Mouse (Mus musculus): ENCODE data around the gene Dnm3. TPM values are rescaled to one million over a fixed set of nuclear protein-coding genes. Genes with fewer than 3 reads are reported as not detected.
A peak's percentile ranks its signal among the peaks of the same experiment; 100 is the strongest.

Gene Dnm3
- polyA plus RNA-seq, 1 experiment from 2014 or later = 2.8 TPM

GRCm38 (mm10) chr1:162253971-162254641 lies 223.7 kb downstream of the Dnm3 start:
- H3K27me3 ChIP-seq (ENCODE audit: control insufficient read depth, insufficient read depth, low read depth, low read length) = no peaks in the 10 kb centered on the region
- no peak overlapping the region for H3K9ac ChIP-seq (ENCODE audit: low read length)
- no peak overlapping the region for H3K4me3 ChIP-seq (ENCODE audit: low read length)
- no peak for ATAC-seq (ENCODE audit: low read depth)
- no peak overlapping the region for H3K27ac ChIP-seq (ENCODE audit: low read length)
- peaks cover 2% of the 10 kb centered on the region; the same call in 1 of the 2 replicates for H3K4me1 ChIP-seq (replicated peaks; ENCODE audit: control insufficient read depth, insufficient read depth, low read length)
- H3K36me3 ChIP-seq (ENCODE audit: control insufficient read depth, insufficient read depth, low read length) = no peaks in the 10 kb centered on the region
- WGBS = 54% methylated on average over 8 of the region's 8 CpGs
- no peaks in the 10 kb centered on the region for H3K9me3 ChIP-seq (ENCODE audit: control insufficient read depth, low read length)
- no peak overlapping the region for H3K4me2 ChIP-seq (ENCODE audit: low read depth, low read length)

- H3K27me3 ChIP-seq (ENCODE audit: control insufficient read depth, insufficient read depth, low read depth, low read length) = no peaks in the 10 kb centered on the region
- ATAC-seq (ENCODE audit: low read depth) = no peak
- H3K4me3 ChIP-seq (ENCODE audit: low read length) = no peak overlapping the region
- H3K4me2 ChIP-seq (ENCODE audit: low read depth, low read length) = no peak overlapping the region
- no peak overlapping the region for H3K9ac ChIP-seq (ENCODE audit: low read length)
- no peaks in the 10 kb centered on the region for H3K9me3 ChIP-seq (ENCODE audit: control insufficient read depth, low read length)
- H3K4me1 ChIP-seq (replicated peaks; ENCODE audit: control insufficient read depth, insufficient read depth, low read length) = peaks cover 2% of the 10 kb centered on the region; the same call in 1 of the 2 replicates
- no peaks in the 10 kb centered on the region for H3K36me3 ChIP-seq (ENCODE audit: control insufficient read depth, insufficient read depth, low read length)
- no peak overlapping the region for H3K27ac ChIP-seq (ENCODE audit: low read length)
- 50% methylated on average over 2 of the region's 2 CpGs for WGBS
Observed at GRCm38 (mm10) chr1:162252869-162253268, 225.0 kb downstream of the Dnm3 start.

DNA sequence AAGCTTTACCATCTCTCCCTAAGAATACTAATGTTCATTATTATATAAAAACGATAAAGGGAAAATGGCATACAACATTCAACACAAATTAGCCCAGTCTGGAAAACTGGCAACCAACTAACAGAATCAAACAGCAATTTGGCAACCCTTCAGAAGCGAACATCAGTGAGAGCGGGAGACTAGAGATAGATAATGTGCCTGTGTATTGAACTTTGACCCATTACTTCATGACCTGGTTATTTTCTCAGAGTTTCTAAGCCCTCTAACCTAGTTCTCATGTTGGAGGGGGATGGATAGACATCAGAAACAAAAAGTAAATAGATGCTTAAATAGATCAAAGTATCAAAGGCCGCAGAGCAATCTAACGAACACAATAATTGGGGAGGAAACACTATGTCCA lies 230.6 kb downstream of the Dnm3 start:
- WGBS = 67% methylated on average over 5 of the region's 5 CpGs
- H3K27me3 ChIP-seq (ENCODE audit: control insufficient read depth, insufficient read depth, low read depth, low read length) = no peaks in the 10 kb centered on the region
- no peak overlapping the region for H3K27ac ChIP-seq (ENCODE audit: low read length)
- no peak overlapping the region for H3K4me2 ChIP-seq (ENCODE audit: low read depth, low read length)
- no peak overlapping the region for H3K9ac ChIP-seq (ENCODE audit: low read length)
- H3K9me3 ChIP-seq (ENCODE audit: control insufficient read depth, low read length) = no peaks in the 10 kb centered on the region
- H3K4me3 ChIP-seq (ENCODE audit: low read length) = no peak overlapping the region
- no peaks in the 10 kb centered on the region for H3K36me3 ChIP-seq (ENCODE audit: control insufficient read depth, insufficient read depth, low read length)
- H3K4me1 ChIP-seq (replicated peaks; ENCODE audit: control insufficient read depth, insufficient read depth, low read length) = no peaks in the 10 kb centered on the region
- no peak for ATAC-seq (ENCODE audit: low read depth)

DNA sequence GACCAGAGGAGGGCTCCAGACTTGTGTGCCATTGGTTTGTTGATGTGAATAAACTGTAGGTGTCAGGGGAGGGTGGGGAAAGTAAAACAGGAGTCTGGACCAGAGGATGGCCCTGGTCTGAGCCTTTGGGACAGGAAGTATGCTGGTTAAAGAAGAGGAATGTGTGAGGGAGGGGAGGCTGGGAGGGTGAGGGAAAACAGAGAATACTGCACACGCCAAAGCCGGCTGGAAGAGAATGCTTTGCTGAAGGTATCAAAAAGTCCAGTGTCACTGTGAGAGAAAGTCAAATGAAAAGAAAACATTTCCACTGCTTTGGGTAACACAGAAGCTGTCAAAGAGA lies 234.2 kb downstream of the Dnm3 start:
- 48% methylated on average over 2 of the region's 2 CpGs for WGBS

GRCm38 (mm10) chr1:162242980-162243650 lies 234.7 kb downstream of the Dnm3 start:
- no peak overlapping the region for H3K4me2 ChIP-seq (ENCODE audit: low read depth, low read length)
- WGBS = 43% methylated on average over 7 of the region's 7 CpGs
- no peaks in the 10 kb centered on the region for H3K27me3 ChIP-seq (ENCODE audit: control insufficient read depth, insufficient read depth, low read depth, low read length)
- H3K27ac ChIP-seq (ENCODE audit: low read length) = no peak overlapping the region
- H3K9ac ChIP-seq (ENCODE audit: low read length) = no peak overlapping the region
- no peak overlapping the region for H3K4me3 ChIP-seq (ENCODE audit: low read length)
- no peaks in the 10 kb centered on the region for H3K9me3 ChIP-seq (ENCODE audit: control insufficient read depth, low read length)
- no peaks in the 10 kb centered on the region for H3K36me3 ChIP-seq (ENCODE audit: control insufficient read depth, insufficient read depth, low read length)
- no peaks in the 10 kb centered on the region for H3K4me1 ChIP-seq (replicated peaks; ENCODE audit: control insufficient read depth, insufficient read depth, low read length)
- ATAC-seq (ENCODE audit: low read depth) = peak; percentile 65; the same call in 1 of the 2 replicates

More for the DNA sequence above, 234.2 kb downstream of the Dnm3 start:
- no peak overlapping the region for H3K4me3 ChIP-seq (ENCODE audit: low read length)
- no peak overlapping the region for H3K27ac ChIP-seq (ENCODE audit: low read length)
- H3K4me1 ChIP-seq (replicated peaks; ENCODE audit: control insufficient read depth, insufficient read depth, low read length) = no peaks in the 10 kb centered on the region
- ATAC-seq (ENCODE audit: low read depth) = peak; percentile 65; the same call in 1 of the 2 replicates
- no peaks in the 10 kb centered on the region for H3K36me3 ChIP-seq (ENCODE audit: control insufficient read depth, insufficient read depth, low read length)
- no peaks in the 10 kb centered on the region for H3K27me3 ChIP-seq (ENCODE audit: control insufficient read depth, insufficient read depth, low read depth, low read length)
- no peak overlapping the region for H3K9ac ChIP-seq (ENCODE audit: low read length)
- H3K4me2 ChIP-seq (ENCODE audit: low read depth, low read length) = no peak overlapping the region
- H3K9me3 ChIP-seq (ENCODE audit: control insufficient read depth, low read length) = no peaks in the 10 kb centered on the region

DNA sequence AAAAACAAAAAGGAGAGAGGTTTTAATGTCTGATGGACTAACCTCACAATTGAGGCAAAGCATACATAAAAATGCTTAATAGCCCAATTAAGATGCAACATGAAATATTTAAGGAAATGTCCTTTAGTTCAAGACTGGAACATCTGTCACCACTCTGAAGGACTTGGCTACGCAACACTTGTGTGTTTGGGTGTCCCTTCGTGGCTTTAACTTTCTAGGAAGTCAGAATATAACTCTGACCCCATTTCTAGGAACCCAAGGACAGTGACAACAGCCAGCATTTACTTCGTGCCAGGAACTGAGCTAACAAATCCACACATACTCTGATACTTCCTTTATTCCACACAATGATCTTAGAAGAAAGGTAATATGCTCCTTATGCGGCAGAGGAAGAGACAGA lies 237.1 kb downstream of the Dnm3 start:
- no peak overlapping the region for H3K4me3 ChIP-seq (ENCODE audit: low read length)
- no peak for ATAC-seq (ENCODE audit: low read depth)
- 76% methylated on average over 4 of the region's 4 CpGs for WGBS
- no peaks in the 10 kb centered on the region for H3K27me3 ChIP-seq (ENCODE audit: control insufficient read depth, insufficient read depth, low read depth, low read length)
- H3K4me1 ChIP-seq (replicated peaks; ENCODE audit: control insufficient read depth, insufficient read depth, low read length) = no peaks in the 10 kb centered on the region; the same call in 1 of the 2 replicates
- no peaks in the 10 kb centered on the region for H3K9me3 ChIP-seq (ENCODE audit: control insufficient read depth, low read length)
- no peak overlapping the region for H3K4me2 ChIP-seq (ENCODE audit: low read depth, low read length)
- no peak overlapping the region for H3K27ac ChIP-seq (ENCODE audit: low read length)
- H3K36me3 ChIP-seq (ENCODE audit: control insufficient read depth, insufficient read depth, low read length) = no peaks in the 10 kb centered on the region
- no peak overlapping the region for H3K9ac ChIP-seq (ENCODE audit: low read length)

DNA sequence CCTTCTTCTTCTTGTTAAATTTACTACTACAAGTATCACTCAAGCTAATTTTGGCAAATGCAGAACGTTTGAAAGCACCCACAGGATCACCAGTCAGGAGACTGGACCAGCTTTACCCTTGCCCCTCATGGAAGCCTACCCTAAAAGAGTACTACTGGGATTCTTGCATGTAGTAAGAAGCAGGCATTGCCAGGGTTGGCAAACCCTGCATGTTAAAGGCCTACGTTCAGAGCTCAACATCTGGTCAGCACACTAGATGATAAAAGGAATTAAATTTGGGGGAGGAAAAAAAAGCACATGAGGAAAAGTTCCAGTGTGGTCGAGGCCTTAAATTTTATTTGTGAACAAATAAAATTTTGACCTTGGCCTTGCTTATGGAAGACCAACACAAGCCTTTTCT lies 239.2 kb downstream of the Dnm3 start:
- no peak for ATAC-seq (ENCODE audit: low read depth)
- Histone ChIP-seq H3K4me3 (ENCODE audit: low read length) (no peak overlapping the region), H3K27ac (ENCODE audit: low read length) (no peak overlapping the region), H3K4me1 (replicated peaks; ENCODE audit: control insufficient read depth, insufficient read depth, low read length) (no peaks in the 10 kb centered on the region; the same call in 1 of the 2 replicates), H3K9me3 (ENCODE audit: control insufficient read depth, low read length) (no peaks in the 10 kb centered on the region), H3K4me2 (ENCODE audit: low read depth, low read length) (no peak overlapping the region), H3K27me3 (ENCODE audit: control insufficient read depth, insufficient read depth, low read depth, low read length) (no peaks in the 10 kb centered on the region), H3K36me3 (ENCODE audit: control insufficient read depth, insufficient read depth, low read length) (no peaks in the 10 kb centered on the region), H3K9ac (ENCODE audit: low read length) (no peak overlapping the region)
- 60% methylated on average over 3 of the region's 3 CpGs for WGBS

DNA sequence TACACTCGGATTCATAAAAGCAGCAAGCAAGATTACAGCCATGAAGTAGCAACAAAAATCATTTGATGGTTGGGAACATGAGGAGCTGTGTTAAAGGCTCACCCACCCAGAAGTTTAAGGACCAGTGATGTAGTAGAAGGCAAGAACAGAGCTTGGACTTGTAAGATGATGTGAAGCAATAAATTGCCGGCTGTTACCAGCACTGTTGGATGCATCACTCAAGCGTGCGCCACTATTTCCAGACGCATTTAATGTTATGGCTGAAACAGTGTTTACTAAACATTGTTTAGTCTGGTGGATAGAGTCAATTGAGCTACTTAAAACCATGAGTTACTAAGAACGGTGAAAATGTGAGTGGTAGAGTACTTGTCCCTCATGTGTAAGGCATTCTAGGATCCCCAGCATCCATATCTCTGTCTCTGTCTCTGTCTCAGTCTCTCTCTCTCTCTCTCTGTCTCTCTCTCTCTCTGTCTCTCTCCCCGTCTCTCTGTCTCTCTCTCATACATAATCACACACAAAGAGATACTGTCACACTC lies 241.1 kb downstream of the Dnm3 start:
- H3K36me3 ChIP-seq (ENCODE audit: control insufficient read depth, insufficient read depth, low read length) = no peaks in the 10 kb centered on the region
- H3K9ac ChIP-seq (ENCODE audit: low read length) = no peak overlapping the region
- H3K4me3 ChIP-seq (ENCODE audit: low read length) = no peak overlapping the region
- no peaks in the 10 kb centered on the region for H3K27me3 ChIP-seq (ENCODE audit: control insufficient read depth, insufficient read depth, low read depth, low read length)
- H3K4me2 ChIP-seq (ENCODE audit: low read depth, low read length) = no peak overlapping the region
- WGBS = 55% methylated on average over 7 of the region's 7 CpGs
- H3K27ac ChIP-seq (ENCODE audit: low read length) = peak overlapping the region; percentile 31; the same call in 1 of the 2 replicates
- H3K9me3 ChIP-seq (ENCODE audit: control insufficient read depth, low read length) = no peaks in the 10 kb centered on the region
- peak; percentile 84 for ATAC-seq (ENCODE audit: low read depth)
- no peaks in the 10 kb centered on the region; the same call in 1 of the 2 replicates for H3K4me1 ChIP-seq (replicated peaks; ENCODE audit: control insufficient read depth, insufficient read depth, low read length)

DNA sequence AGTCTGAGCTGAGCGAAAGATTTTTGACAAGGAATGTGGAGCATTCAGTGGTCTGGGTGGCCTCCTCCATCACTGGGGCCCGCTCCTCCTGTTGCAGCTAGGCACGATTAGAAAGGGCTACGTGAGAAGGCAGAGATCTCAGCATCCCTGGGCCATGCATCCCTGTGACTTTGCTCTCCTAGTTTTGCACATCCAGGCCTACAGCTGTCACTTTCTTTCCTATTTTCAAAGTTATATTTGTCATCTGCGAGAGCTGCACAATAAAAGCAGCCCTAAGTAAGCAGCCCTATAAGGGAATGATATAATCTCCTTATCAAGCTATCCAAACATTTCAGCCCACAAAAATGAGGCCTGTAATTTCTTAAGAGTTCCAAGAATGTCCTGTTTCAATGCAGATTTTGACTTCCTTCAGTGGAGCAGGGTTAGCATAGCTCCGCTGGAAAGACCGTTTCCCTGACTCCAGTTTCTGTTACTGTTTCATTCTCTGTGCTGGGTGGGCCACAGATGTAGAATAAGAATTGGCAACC lies 252.2 kb downstream of the Dnm3 start:
- ATAC-seq (ENCODE audit: low read depth) = peak; percentile 60
- 24% methylated on average over 7 of the region's 7 CpGs for WGBS

More for the DNA sequence above, 252.2 kb downstream of the Dnm3 start:
- Histone ChIP-seq H3K9ac (ENCODE audit: low read length) (peak overlapping the region; percentile 13; the same call in 1 of the 2 replicates), H3K36me3 (ENCODE audit: control insufficient read depth, insufficient read depth, low read length) (no peaks in the 10 kb centered on the region), H3K4me2 (ENCODE audit: low read depth, low read length) (peak overlapping the region; percentile 18; the same call in 1 of the 2 replicates), H3K4me1 (replicated peaks; ENCODE audit: control insufficient read depth, insufficient read depth, low read length) (peaks cover 13% of the 10 kb centered on the region), H3K27me3 (ENCODE audit: control insufficient read depth, insufficient read depth, low read depth, low read length) (no peaks in the 10 kb centered on the region), H3K9me3 (ENCODE audit: control insufficient read depth, low read length) (no peaks in the 10 kb centered on the region), H3K27ac (ENCODE audit: low read length) (peak overlapping the region; percentile 56), H3K4me3 (ENCODE audit: low read length) (no peak overlapping the region)
